Comparison of ENCODE assay signal across 9 mouse cellular contexts in genomic region chr9:21752252-21752792, GRCm38 (mm10). TPM values are rescaled to one million over a fixed set of nuclear protein-coding genes. Genes with fewer than 3 reads are reported as not detected.
DNase-seq lines count a peak whose midpoint lies in the region; ATAC-seq lines count a peak whose summit lies in the region.
"Had no signal": no experiment of that assay in that cellular context is flagged by ENCODE, and none has a peak within 500 bp of the region (broad histone marks: within the 10 kb centered on the region; RNA-seq: fewer than 3 reads in every experiment).

No protein-coding gene starts in this region.

- H3K9me3 ChIP-seq in midbrain, embryonic 12.5 days = no peaks in the 10 kb centered on the region
- no peaks in the 10 kb centered on the region for H3K9me3 ChIP-seq in midbrain, embryonic 11.5 days (ENCODE audit: control insufficient read depth, low read length)
- no peaks in the 10 kb centered on the region for H3K9me3 ChIP-seq in embryonic facial prominence, embryonic 15.5 days (replicated peaks)
- no peaks in the 10 kb centered on the region for H3K9me3 ChIP-seq in stomach, embryonic 15.5 days
- H3K9me3 ChIP-seq in midbrain, embryonic 14.5 days (ENCODE audit: control insufficient read depth, low read length) = no peaks in the 10 kb centered on the region

- no peak overlapping the region for H3K9ac ChIP-seq in midbrain, embryonic 12.5 days (replicated peaks)
- H3K9ac ChIP-seq in midbrain, embryonic 11.5 days (ENCODE audit: low read length) = no peak overlapping the region
- H3K9ac ChIP-seq in embryonic facial prominence, embryonic 15.5 days = no peak overlapping the region
- H3K9ac ChIP-seq in stomach, embryonic 15.5 days = no peak overlapping the region; the same call in 1 of the 2 replicates
- no peak overlapping the region for H3K9ac ChIP-seq in midbrain, embryonic 14.5 days (replicated peaks; ENCODE audit: low read length)
- H3K9ac ChIP-seq: liver, embryonic 14.5 days had no signal

- WGBS in midbrain, embryonic 12.5 days = 71% methylated on average over 10 of the region's 10 CpGs
- 72% methylated on average over 10 of the region's 10 CpGs for WGBS in midbrain, embryonic 11.5 days
- 28% methylated on average over 10 of the region's 10 CpGs for WGBS in embryonic facial prominence, embryonic 15.5 days
- 45% methylated on average over 10 of the region's 10 CpGs for WGBS in stomach, embryonic 15.5 days
- WGBS in midbrain, embryonic 14.5 days = 68% methylated on average over 10 of the region's 10 CpGs

- no peak for DNase-seq in midbrain, embryonic 11.5 days (ENCODE audit: low spot score, missing footprints)
- peak; percentile 64 for DNase-seq in heart, postnatal 25 days (ENCODE audit: low spot score)
- peak; percentile 34 for DNase-seq in liver
- no peak for DNase-seq in midbrain, embryonic 14.5 days
- DNase-seq in layer of hippocampus, postnatal 25 days (ENCODE audit: extremely low spot score in 1 of 2, low spot score in 1 of 2) = no peak

- H3K36me3 ChIP-seq in midbrain, embryonic 12.5 days = peaks cover 61% of the 10 kb centered on the region
- H3K36me3 ChIP-seq in midbrain, embryonic 11.5 days (ENCODE audit: control insufficient read depth, insufficient read depth, low read length) = peaks cover 23% of the 10 kb centered on the region
- H3K36me3 ChIP-seq in embryonic facial prominence, embryonic 15.5 days = peaks cover 36% of the 10 kb centered on the region
- peaks cover 26% of the 10 kb centered on the region; the same call in 1 of the 2 replicates for H3K36me3 ChIP-seq in stomach, embryonic 15.5 days
- H3K36me3 ChIP-seq in midbrain, embryonic 14.5 days (ENCODE audit: control insufficient read depth, insufficient read depth, low read length) = peaks cover 29% of the 10 kb centered on the region

- intact Hi-C loops in heart, postnatal 25 days (cut with DNase I) = no loop called here

- H3K27ac ChIP-seq in midbrain, embryonic 12.5 days (replicated peaks) = peak overlapping the region; percentile 27
- no peak overlapping the region for H3K27ac ChIP-seq in midbrain, embryonic 11.5 days (ENCODE audit: low read depth, low read length)
- peak overlapping the region; percentile 72 for H3K27ac ChIP-seq in embryonic facial prominence, embryonic 15.5 days (replicated peaks)
- peak overlapping the region; percentile 71; the same call in 1 of the 2 replicates for H3K27ac ChIP-seq in stomach, embryonic 15.5 days
- H3K27ac ChIP-seq in midbrain, embryonic 14.5 days (replicated peaks; ENCODE audit: low read depth, low read length) = no peak overlapping the region
- H3K27ac ChIP-seq: liver, embryonic 14.5 days had no signal

- H3K4me1 ChIP-seq in midbrain, embryonic 12.5 days = no peaks in the 10 kb centered on the region
- H3K4me1 ChIP-seq in midbrain, embryonic 11.5 days (ENCODE audit: control insufficient read depth, insufficient read depth, low read length) = no peaks in the 10 kb centered on the region
- H3K4me1 ChIP-seq in embryonic facial prominence, embryonic 15.5 days = peaks cover 29% of the 10 kb centered on the region
- peaks cover 17% of the 10 kb centered on the region for H3K4me1 ChIP-seq in stomach, embryonic 15.5 days
- no peaks in the 10 kb centered on the region for H3K4me1 ChIP-seq in midbrain, embryonic 14.5 days (ENCODE audit: control insufficient read depth, insufficient read depth, low read length)

- no peak overlapping the region for H3K4me3 ChIP-seq in midbrain, embryonic 12.5 days
- no peak overlapping the region for H3K4me3 ChIP-seq in midbrain, embryonic 11.5 days (ENCODE audit: low read depth, low read length)
- no peak overlapping the region for H3K4me3 ChIP-seq in embryonic facial prominence, embryonic 15.5 days (replicated peaks)
- no peak overlapping the region for H3K4me3 ChIP-seq in stomach, embryonic 15.5 days (replicated peaks)
- H3K4me3 ChIP-seq in midbrain, embryonic 14.5 days (replicated peaks; ENCODE audit: low read depth, low read length) = no peak overlapping the region

- H3K27me3 ChIP-seq in midbrain, embryonic 12.5 days = no peaks in the 10 kb centered on the region
- no peaks in the 10 kb centered on the region for H3K27me3 ChIP-seq in midbrain, embryonic 11.5 days (ENCODE audit: control insufficient read depth, insufficient read depth, low read length)
- no peaks in the 10 kb centered on the region for H3K27me3 ChIP-seq in embryonic facial prominence, embryonic 15.5 days
- no peaks in the 10 kb centered on the region for H3K27me3 ChIP-seq in stomach, embryonic 15.5 days (replicated peaks)
- no peaks in the 10 kb centered on the region for H3K27me3 ChIP-seq in midbrain, embryonic 14.5 days (ENCODE audit: control insufficient read depth, insufficient read depth, low read length)

- no peak for ATAC-seq in midbrain, embryonic 12.5 days (ENCODE audit: low FRiP score, low read depth)
- ATAC-seq in midbrain, embryonic 11.5 days (ENCODE audit: low FRiP score) = no peak
- peak; percentile 74 for ATAC-seq in embryonic facial prominence, embryonic 15.5 days (ENCODE audit: insufficient number of reproducible peaks, low FRiP score, low TSS enrichment, low read depth)
- no peak; the same call in 1 of the 2 replicates for ATAC-seq in stomach, embryonic 15.5 days (ENCODE audit: insufficient read depth, low FRiP score, low read depth)
- ATAC-seq in midbrain, embryonic 14.5 days (ENCODE audit: low FRiP score, low TSS enrichment) = no peak

- no peak overlapping the region for H3K4me2 ChIP-seq in midbrain, embryonic 12.5 days (replicated peaks)
- no peak overlapping the region for H3K4me2 ChIP-seq in midbrain, embryonic 11.5 days
- no peak overlapping the region for H3K4me2 ChIP-seq in embryonic facial prominence, embryonic 15.5 days (replicated peaks)
- H3K4me2 ChIP-seq in stomach, embryonic 15.5 days = no peak overlapping the region
- H3K4me2 ChIP-seq in midbrain, embryonic 14.5 days (ENCODE audit: low read length) = no peak overlapping the region

RNA-seq across cellular contexts. Expression of gene Spc24, which starts 7.8 kb away (rescaled TPM):
- polyA plus RNA-seq in midbrain, embryonic 12.5 days (2016; fragmentation: Nextera tagmentation; extraction: Ambion mirVana) = 74.2 and 87.2 TPM in 2 replicates
- polyA plus RNA-seq in midbrain, embryonic 11.5 days (2014; fragmentation: Nextera tagmentation; extraction: Ambion mirVana) = 91.3 and 115 TPM in 2 replicates
- polyA plus RNA-seq in embryonic facial prominence, embryonic 15.5 days (2015; fragmentation: Nextera tagmentation; extraction: Ambion mirVana) = 80.1 and 83.4 TPM in 2 replicates
- total RNA-seq in heart, postnatal 25 days (2021) = 1 to 10 TPM; 3.2 to 4.0 TPM
- polyA plus RNA-seq in stomach, embryonic 15.5 days (2015; fragmentation: Nextera tagmentation; extraction: Ambion mirVana) = 110 and 119 TPM in 2 replicates
- 19.9 and 21.4 TPM in 2 replicates for polyA plus RNA-seq in midbrain, embryonic 14.5 days (2014; fragmentation: Nextera tagmentation; extraction: Ambion mirVana)
- 1 to 10 TPM; 1.1 to 2.5 TPM for total RNA-seq in layer of hippocampus, postnatal 25 days (2021)

RNA-seq across cellular contexts. Expression of gene Ldlr, which starts 29.0 kb away (rescaled TPM):
- polyA plus RNA-seq in midbrain, embryonic 12.5 days (2016; fragmentation: Nextera tagmentation; extraction: Ambion mirVana) = 39.5 and 43.5 TPM in 2 replicates
- 18.9 and 22.1 TPM in 2 replicates for polyA plus RNA-seq in midbrain, embryonic 11.5 days (2014; fragmentation: Nextera tagmentation; extraction: Ambion mirVana)
- polyA plus RNA-seq in embryonic facial prominence, embryonic 15.5 days (2015; fragmentation: Nextera tagmentation; extraction: Ambion mirVana) = 35.5 and 39.4 TPM in 2 replicates
- total RNA-seq in heart, postnatal 25 days (2021) = 1 to 10 TPM; 2.7 to 3.1 TPM
- 53.8 and 61.0 TPM in 2 replicates for polyA plus RNA-seq in stomach, embryonic 15.5 days (2015; fragmentation: Nextera tagmentation; extraction: Ambion mirVana)
- 8.2 and 9.4 TPM in 2 replicates for polyA plus RNA-seq in midbrain, embryonic 14.5 days (2014; fragmentation: Nextera tagmentation; extraction: Ambion mirVana)
- 10 to 100 TPM; 20.5 to 20.7 TPM for total RNA-seq in layer of hippocampus, postnatal 25 days (2021)

RNA-seq across cellular contexts. Expression of gene Kank2, which starts 46.2 kb away (rescaled TPM):
- 7.7 and 9.9 TPM in 2 replicates for polyA plus RNA-seq in midbrain, embryonic 12.5 days (2016; fragmentation: Nextera tagmentation; extraction: Ambion mirVana)
- 3.5 and 3.9 TPM in 2 replicates for polyA plus RNA-seq in midbrain, embryonic 11.5 days (2014; fragmentation: Nextera tagmentation; extraction: Ambion mirVana)
- polyA plus RNA-seq in embryonic facial prominence, embryonic 15.5 days (2015; fragmentation: Nextera tagmentation; extraction: Ambion mirVana) = 25.2 and 26.2 TPM in 2 replicates
- total RNA-seq in heart, postnatal 25 days (2021) = 10 to 100 TPM; 52.5 to 58.0 TPM
- 21.1 and 22.7 TPM in 2 replicates for polyA plus RNA-seq in stomach, embryonic 15.5 days (2015; fragmentation: Nextera tagmentation; extraction: Ambion mirVana)
- polyA plus RNA-seq in midbrain, embryonic 14.5 days (2014; fragmentation: Nextera tagmentation; extraction: Ambion mirVana) = 0.66 and 2.7 TPM in 2 replicates
- 1 to 10 TPM; 6.3 to 7.4 TPM for total RNA-seq in layer of hippocampus, postnatal 25 days (2021)

Comparison
In these comparisons a context has a peak if more than half of its experiments do, and no peak if none do; other contexts are left out.
1. H3K27ac ChIP-seq: peak in midbrain, embryonic 12.5 days (single experiment), embryonic facial prominence, embryonic 15.5 days (single experiment) and stomach, embryonic 15.5 days (single experiment); none in midbrain, embryonic 11.5 days (single experiment) and midbrain, embryonic 14.5 days (single experiment).
2. DNase-seq: peak in heart, postnatal 25 days (single experiment) and liver (single experiment); none in midbrain, embryonic 11.5 days (single experiment), midbrain, embryonic 14.5 days (single experiment) and layer of hippocampus, postnatal 25 days (0 of 2).